Mouse (Mus musculus) ES-E14 (cell line): ENCODE measurements around the gene H2afy.

Experiments
- CHD2 ChIP-seq: IDR thresholded peaks from 2 replicates; pipeline ENCODE4 v1.6.1; 2014; ENCODE audit warnings: mild to moderate bottlenecking, low read depth, low read length, inconsistent platforms
- HCFC1 ChIP-seq: IDR thresholded peaks from 2 replicates; pipeline ENCODE4 v1.6.1; 2012; ENCODE audit warnings: low read length, inconsistent platforms, borderline replicate concordance; ENCODE audit not compliant: insufficient read depth
- MAFK ChIP-seq: IDR thresholded peaks from 2 replicates; pipeline ENCODE4 v1.6.1; 2014; ENCODE audit warnings: mild to moderate bottlenecking, low read depth, low read length, inconsistent platforms; ENCODE audit not compliant: insufficient read depth
- ZC3H11A ChIP-seq: IDR thresholded peaks from 2 replicates; pipeline ENCODE4 v1.6.1; 2012; ENCODE audit warnings: low read depth, mild to moderate bottlenecking, inconsistent platforms, low read length, borderline replicate concordance

- no peak for TF ChIP-seq HCFC1
- TF ChIP-seq ZC3H11A = no peak
- no peak for TF ChIP-seq CHD2
- TF ChIP-seq MAFK = no peak
Measured at GRCm38 (mm10) chr13:56132941-56133340, 3.2 kb downstream of the H2afy start.
